Mouse (Mus musculus) ES-Bruce4 (cell line): Measurements from ENCODE around the gene Pcdh9.

ENCODE experiments used
- CTCF ChIP-seq: IDR thresholded peaks from one replicate; pipeline ENCODE4 v1.8.1; 2011; ENCODE audit warnings: low read depth, low read length
- EP300 ChIP-seq: IDR thresholded peaks from 2 replicates; pipeline ENCODE4 v1.6.1; 2011; ENCODE audit warnings: low read depth, low read length; ENCODE audit not compliant: insufficient read depth
- POLR2A ChIP-seq: IDR thresholded peaks from one replicate; pipeline ENCODE4 v1.8.1; 2011; ENCODE audit warnings: low read length; ENCODE audit not compliant: insufficient read depth

- TF ChIP-seq CTCF (no peak), POLR2A (no peak), EP300 (no peak)
Observed at GRCm38 (mm10) chr14:93061824-93062620, 828.5 kb downstream of the Pcdh9 start.
